Mouse (Mus musculus): ENCODE results near the gene Upk3a. TPM values are rescaled to one million over a fixed set of nuclear protein-coding genes. Genes with fewer than 3 reads are reported as not detected.

The Upk3a gene
- polyA plus RNA-seq, 1 experiment from 2014 or later, result 0.33 TPM

DNA sequence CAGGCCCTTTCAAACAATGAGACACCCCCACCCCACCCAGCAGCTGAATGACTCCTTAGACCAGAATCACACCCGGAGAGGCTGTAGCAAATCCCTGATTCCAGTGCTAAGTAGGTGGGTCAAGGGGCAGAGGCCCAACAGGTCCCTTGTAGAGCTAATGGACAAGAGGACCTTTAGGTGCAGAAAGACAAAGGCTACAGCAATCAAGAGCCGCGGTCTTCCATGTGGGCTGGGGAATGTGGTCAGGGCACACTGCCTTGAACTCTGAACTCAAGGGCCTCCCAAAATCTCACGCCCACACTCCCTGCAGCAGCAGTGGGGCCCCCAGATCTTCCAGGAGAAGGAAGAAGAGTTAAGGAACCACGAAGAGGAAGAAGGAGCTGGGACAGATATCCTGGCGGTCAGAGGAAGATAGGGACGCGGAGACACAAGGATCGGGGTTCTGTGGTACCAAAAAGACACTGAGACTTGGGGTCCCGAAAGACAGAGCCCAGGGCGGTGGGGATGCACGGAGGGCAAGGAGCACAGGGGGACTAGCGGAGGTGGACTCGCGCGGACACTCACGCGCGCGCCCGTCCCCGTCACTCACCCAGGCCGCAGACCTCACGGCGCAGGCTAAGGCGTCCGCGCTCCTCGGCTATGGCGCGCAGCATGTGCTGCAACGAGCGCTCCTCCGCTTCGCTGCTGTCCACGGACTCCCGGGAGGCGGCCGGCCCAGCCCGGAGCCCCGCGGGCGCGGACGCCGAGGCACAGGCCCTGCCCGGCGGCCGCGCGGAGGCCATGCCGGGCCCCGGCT, 29.7 kb upstream of the Upk3a start:
- H3K4me3 ChIP-seq, result peak overlapping the region; percentile 86
- H3K27me3 ChIP-seq, result peaks cover 8% of the 10 kb centered on the region
- peak; percentile 57 for ATAC-seq (ENCODE audit: low FRiP score, low read depth)
- H3K9me3 ChIP-seq, result no peaks in the 10 kb centered on the region
- H3K4me1 ChIP-seq, result peaks cover 34% of the 10 kb centered on the region
- peak overlapping the region; percentile 63; the same call in 1 of the 2 replicates for H3K27ac ChIP-seq (replicated peaks)
- H3K9ac ChIP-seq (replicated peaks), result peak overlapping the region; percentile 93
- under 1% methylated on average over 33 of the region's 53 CpGs for WGBS
- peak overlapping the region; percentile 70 for H3K4me2 ChIP-seq (replicated peaks)
- H3K36me3 ChIP-seq, result no peaks in the 10 kb centered on the region

DNA sequence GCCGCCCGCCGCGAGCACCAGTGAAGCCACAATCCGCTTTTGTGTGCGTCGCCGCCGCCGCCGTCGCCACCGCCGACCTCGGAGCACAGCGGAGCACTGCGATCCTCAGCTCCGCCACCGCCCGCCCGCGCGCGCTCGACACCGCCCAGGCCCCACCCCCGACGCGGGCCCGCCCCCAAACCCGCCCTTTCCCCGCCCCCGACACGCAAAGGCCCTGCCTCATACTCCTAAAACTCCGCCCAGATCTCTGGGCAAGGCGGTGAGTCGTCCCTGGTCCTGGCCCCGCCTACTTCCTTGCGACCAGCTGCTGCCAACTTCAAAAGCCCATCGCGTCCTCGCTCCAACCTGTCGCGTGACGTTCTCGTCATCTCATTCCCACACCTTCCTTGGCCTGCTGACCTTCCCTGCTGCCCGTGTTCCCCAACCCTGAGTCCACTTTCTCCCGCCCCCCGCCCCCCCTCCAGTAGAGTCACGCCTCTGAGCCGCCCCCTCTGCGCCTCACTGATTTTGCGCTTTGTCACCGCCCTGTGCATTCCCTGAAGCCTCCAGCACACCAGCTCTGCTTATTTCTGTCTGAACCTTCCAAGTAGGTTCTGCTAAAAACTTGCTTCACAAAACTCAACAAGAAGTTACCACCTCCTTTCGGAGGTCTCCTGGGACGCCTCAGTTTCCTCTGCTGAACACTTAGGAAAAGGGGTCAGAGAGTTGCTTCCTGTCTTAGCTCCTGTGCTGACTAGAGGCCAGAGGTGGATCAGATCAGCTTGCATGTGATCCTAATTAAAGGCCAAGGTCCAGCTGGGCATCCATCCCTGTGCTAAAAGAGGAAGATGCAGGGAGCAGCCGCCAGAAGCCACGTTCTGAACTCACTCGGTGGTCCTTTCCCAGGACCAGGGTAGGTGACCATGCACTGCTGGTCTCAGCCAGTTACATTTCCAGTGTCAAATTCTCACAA, 28.8 kb upstream of the Upk3a start, which contains the start of gene 5031439G07Rik:
Gene 5031439G07Rik, minus strand, starts transcription at position 678 of the 952 bp plus-strand sequence.
- H3K36me3 ChIP-seq, result no peaks in the 10 kb centered on the region
- H3K4me1 ChIP-seq, result peaks cover 34% of the 10 kb centered on the region
- H3K9ac ChIP-seq (replicated peaks), result peak within 1 kb of the TSS; percentile 93
- peaks cover 8% of the 10 kb centered on the region for H3K27me3 ChIP-seq
- peak within 1 kb of the TSS; percentile 86 for H3K4me3 ChIP-seq
- H3K4me2 ChIP-seq (replicated peaks), result peak within 1 kb of the TSS; percentile 70
- no peaks in the 10 kb centered on the region for H3K9me3 ChIP-seq
- ATAC-seq (ENCODE audit: low FRiP score, low read depth), result peak; percentile 88
- WGBS, result 2% methylated on average over 52 of the region's 59 CpGs
- H3K27ac ChIP-seq (replicated peaks), result peak within 1 kb of the TSS; percentile 63; the same call in 1 of the 2 replicates

DNA sequence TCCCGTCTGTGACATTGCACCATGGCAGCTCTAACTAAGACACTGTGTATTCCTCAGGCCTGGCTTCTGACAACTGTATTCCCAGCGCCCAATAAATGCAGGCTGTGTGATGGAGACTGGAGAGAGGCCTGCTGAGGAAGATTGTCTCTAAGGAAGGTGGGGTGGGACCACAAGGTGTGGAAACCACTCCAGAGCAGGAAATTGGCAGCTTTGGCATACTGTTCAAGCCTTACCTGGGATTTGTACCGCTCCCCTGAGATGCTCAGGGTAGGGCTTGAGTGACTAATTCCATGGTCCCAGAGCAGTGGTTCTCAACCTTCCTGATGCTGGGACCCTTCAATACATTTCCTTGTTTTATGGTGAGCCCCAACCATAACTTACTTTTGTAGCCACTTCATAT, 27.8 kb upstream of the Upk3a start:
- 67% methylated on average over 3 of the region's 3 CpGs for WGBS
- H3K4me3 ChIP-seq, result no peak overlapping the region
- H3K36me3 ChIP-seq, result no peaks in the 10 kb centered on the region
- no peak for ATAC-seq (ENCODE audit: low FRiP score, low read depth)
- no peak overlapping the region for H3K9ac ChIP-seq (replicated peaks)
- peaks cover 8% of the 10 kb centered on the region for H3K27me3 ChIP-seq
- no peak overlapping the region for H3K4me2 ChIP-seq (replicated peaks)
- H3K9me3 ChIP-seq, result no peaks in the 10 kb centered on the region
- H3K4me1 ChIP-seq, result peaks cover 34% of the 10 kb centered on the region
- H3K27ac ChIP-seq (replicated peaks), result no peak overlapping the region

DNA sequence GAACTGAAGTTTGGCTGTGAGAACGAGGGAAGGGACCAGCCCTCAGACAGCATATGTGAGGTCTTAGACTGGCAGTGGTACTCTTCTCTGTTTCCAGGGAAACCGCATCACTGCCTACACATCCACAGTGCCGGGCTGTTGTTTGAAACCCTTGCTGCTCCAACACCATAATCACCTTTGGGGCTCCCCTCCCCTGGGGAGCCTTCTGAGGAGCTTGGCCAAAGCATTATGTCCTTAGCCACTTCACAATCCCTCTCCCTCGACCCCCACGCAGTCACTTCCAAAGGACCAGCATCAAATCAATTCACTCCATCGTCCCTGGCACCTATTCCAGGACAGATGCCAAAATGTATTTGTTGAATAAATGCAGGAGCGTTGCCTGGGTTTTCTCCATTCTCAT, 27.2 kb upstream of the Upk3a start:
- H3K36me3 ChIP-seq, result no peaks in the 10 kb centered on the region
- H3K9me3 ChIP-seq, result no peaks in the 10 kb centered on the region
- no peak overlapping the region for H3K4me3 ChIP-seq
- WGBS, result 45% methylated on average over 7 of the region's 7 CpGs
- no peak for ATAC-seq (ENCODE audit: low FRiP score, low read depth)
- no peak overlapping the region for H3K4me2 ChIP-seq (replicated peaks)
- no peak overlapping the region; the same call in 1 of the 2 replicates for H3K9ac ChIP-seq (replicated peaks)
- peaks cover 8% of the 10 kb centered on the region for H3K27me3 ChIP-seq
- H3K4me1 ChIP-seq, result peaks cover 34% of the 10 kb centered on the region
- no peak overlapping the region for H3K27ac ChIP-seq (replicated peaks)

DNA sequence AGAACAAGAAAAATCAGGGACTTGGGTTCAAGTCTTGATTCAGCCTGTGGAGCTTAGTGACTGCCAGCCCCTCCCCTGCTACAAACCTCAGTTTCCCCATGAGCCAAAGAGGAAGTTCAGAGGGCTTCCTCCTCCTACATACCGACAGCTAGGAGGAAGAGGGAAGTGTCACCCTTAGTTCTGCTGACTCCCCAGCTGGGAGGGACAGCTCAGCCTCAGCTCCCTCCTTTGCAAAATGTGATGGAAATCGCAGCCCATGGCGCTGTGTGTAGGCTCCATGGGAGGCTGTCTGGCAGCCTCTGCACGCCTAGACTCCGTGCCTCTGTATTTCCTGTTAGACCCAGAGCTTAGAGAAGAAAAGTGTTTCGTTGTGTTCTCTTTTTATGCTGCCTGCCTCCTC, 22.4 kb upstream of the Upk3a start:
- Histone ChIP-seq H3K36me3 (no peaks in the 10 kb centered on the region), H3K4me1 (peaks cover 9% of the 10 kb centered on the region; the same call in 1 of the 2 replicates), H3K9ac (replicated peaks) (no peak overlapping the region), H3K9me3 (no peaks in the 10 kb centered on the region), H3K4me2 (replicated peaks) (no peak overlapping the region), H3K27ac (replicated peaks) (no peak overlapping the region), H3K4me3 (no peak overlapping the region), H3K27me3 (peaks cover 3% of the 10 kb centered on the region; the same call in 1 of the 2 replicates)
- no peak for ATAC-seq (ENCODE audit: low FRiP score, low read depth)
- 37% methylated on average over 6 of the region's 6 CpGs for WGBS

DNA sequence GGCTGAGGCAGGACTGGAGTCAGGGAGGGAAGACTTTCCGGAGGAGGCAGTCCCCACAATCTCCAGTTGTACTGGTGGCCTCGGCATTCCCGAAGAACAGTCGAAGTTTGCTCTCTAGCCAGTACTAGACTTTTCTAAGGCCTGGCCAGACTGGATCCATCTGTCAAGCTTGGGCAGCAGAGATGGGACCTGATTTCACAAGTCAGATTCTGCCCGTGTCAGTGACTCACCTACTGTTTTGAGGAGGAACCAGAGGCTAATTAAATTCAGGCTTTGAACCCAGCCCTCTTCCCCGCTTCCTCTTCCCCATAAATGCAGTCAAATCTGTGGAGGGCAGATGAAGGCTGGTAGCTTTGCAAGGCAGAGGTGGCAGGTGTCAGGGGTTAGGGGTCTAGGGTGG, 21.9 kb upstream of the Upk3a start:
- H3K27me3 ChIP-seq, result peaks cover 3% of the 10 kb centered on the region; the same call in 1 of the 2 replicates
- H3K4me3 ChIP-seq, result no peak overlapping the region
- H3K4me2 ChIP-seq (replicated peaks), result no peak overlapping the region
- peaks cover 6% of the 10 kb centered on the region; the same call in 1 of the 2 replicates for H3K4me1 ChIP-seq
- no peak overlapping the region for H3K9ac ChIP-seq (replicated peaks)
- no peak overlapping the region for H3K27ac ChIP-seq (replicated peaks)
- WGBS, result 47% methylated on average over 6 of the region's 6 CpGs
- H3K9me3 ChIP-seq, result no peaks in the 10 kb centered on the region
- no peak for ATAC-seq (ENCODE audit: low FRiP score, low read depth)
- no peaks in the 10 kb centered on the region for H3K36me3 ChIP-seq

DNA sequence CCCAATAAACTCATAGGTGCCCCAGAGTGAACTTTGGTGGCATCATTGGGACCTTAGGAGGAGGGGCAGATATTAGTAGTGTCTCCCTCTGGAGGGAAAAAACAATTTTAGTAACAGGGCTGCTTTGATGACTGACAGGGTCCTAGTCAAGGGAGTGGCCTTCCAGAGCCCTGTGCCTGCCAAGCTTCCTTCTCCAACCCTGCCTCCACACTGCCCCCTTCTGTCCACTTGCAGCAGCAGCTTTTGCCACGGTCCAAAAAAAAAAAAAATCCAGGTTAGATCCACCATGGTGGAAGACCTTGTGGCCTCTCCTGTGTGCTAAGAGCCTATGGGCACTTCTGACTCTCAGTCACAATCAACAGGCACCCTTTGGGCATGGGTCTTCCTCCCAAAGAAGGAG, 21.0 kb upstream of the Upk3a start:
- no peak for ATAC-seq (ENCODE audit: low FRiP score, low read depth)
- Histone ChIP-seq H3K4me2 (replicated peaks) (no peak overlapping the region), H3K27me3 (peaks cover 8% of the 10 kb centered on the region; the same call in 1 of the 2 replicates), H3K36me3 (no peaks in the 10 kb centered on the region), H3K4me1 (peaks cover 6% of the 10 kb centered on the region; the same call in 1 of the 2 replicates), H3K9ac (replicated peaks) (no peak overlapping the region), H3K4me3 (no peak overlapping the region), H3K27ac (replicated peaks) (no peak overlapping the region), H3K9me3 (no peaks in the 10 kb centered on the region)
- WGBS, result 0% methylated on average over 1 of the region's 1 CpGs

DNA sequence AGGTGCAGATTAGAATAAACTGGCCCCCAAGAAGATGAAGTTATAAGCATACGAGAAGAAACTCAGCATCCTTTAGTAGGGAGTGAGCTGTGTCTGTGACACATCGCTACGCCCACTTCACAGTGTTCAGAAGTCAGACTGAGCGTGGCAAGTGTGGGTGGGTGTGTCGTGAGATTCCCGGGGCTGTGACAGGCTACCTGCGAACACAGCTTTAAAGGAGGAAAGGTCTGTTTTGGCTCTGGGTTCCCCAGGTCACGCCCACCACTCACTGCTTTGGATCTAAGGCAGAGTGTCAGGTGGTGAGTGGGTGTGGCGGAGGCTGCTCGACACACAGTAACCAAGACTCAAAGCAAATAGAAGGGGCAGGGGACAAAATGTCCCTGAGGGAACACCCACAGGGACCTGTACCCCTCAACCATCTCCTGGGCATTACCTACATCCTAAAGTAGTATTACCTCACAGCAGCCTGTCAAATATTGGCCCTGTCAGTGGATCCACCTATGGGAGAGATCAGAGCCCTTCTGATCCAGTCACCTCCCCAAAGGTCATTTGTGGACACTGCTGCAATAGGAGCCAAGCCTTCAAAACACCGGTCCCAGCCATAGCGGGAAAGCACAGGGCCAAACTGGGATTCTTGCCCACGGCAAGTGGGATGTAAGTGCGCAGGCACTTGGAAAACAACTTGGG, 19.0 kb upstream of the Upk3a start:
- Histone ChIP-seq H3K4me3 (no peak overlapping the region), H3K27ac (replicated peaks) (no peak overlapping the region), H3K27me3 (peaks cover 25% of the 10 kb centered on the region), H3K4me2 (replicated peaks) (no peak overlapping the region), H3K4me1 (peaks cover 6% of the 10 kb centered on the region; the same call in 1 of the 2 replicates), H3K9me3 (no peaks in the 10 kb centered on the region), H3K36me3 (no peaks in the 10 kb centered on the region), H3K9ac (replicated peaks) (no peak overlapping the region)
- no peak for ATAC-seq (ENCODE audit: low FRiP score, low read depth)
- WGBS, result 81% methylated on average over 14 of the region's 14 CpGs

DNA sequence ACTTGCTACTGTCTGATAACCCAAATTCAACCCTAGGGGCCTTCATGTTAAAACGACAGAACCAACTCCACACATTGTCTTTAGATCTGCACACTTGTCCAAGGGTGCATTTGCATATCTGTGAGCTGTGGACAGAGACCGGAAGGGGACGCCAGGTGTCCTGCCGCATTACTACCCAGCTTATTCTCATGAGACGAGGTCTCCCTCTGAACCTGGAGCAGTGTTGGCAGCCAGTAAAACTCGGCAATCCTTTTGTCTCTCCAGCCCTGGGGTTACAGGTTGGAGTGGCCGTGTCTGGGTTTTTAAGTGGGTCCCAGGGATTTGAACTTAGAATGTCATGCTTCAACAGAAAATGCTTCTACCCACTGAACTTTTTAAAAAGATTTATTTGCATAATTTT, 17.0 kb upstream of the Upk3a start:
- no peak overlapping the region for H3K4me3 ChIP-seq
- peaks cover 25% of the 10 kb centered on the region for H3K27me3 ChIP-seq
- H3K9me3 ChIP-seq, result no peaks in the 10 kb centered on the region
- no peak overlapping the region for H3K9ac ChIP-seq (replicated peaks)
- peaks cover 6% of the 10 kb centered on the region; the same call in 1 of the 2 replicates for H3K4me1 ChIP-seq
- no peak for ATAC-seq (ENCODE audit: low FRiP score, low read depth)
- H3K27ac ChIP-seq (replicated peaks), result no peak overlapping the region
- no peaks in the 10 kb centered on the region for H3K36me3 ChIP-seq
- no peak overlapping the region for H3K4me2 ChIP-seq (replicated peaks)
- 70% methylated on average over 7 of the region's 7 CpGs for WGBS

DNA sequence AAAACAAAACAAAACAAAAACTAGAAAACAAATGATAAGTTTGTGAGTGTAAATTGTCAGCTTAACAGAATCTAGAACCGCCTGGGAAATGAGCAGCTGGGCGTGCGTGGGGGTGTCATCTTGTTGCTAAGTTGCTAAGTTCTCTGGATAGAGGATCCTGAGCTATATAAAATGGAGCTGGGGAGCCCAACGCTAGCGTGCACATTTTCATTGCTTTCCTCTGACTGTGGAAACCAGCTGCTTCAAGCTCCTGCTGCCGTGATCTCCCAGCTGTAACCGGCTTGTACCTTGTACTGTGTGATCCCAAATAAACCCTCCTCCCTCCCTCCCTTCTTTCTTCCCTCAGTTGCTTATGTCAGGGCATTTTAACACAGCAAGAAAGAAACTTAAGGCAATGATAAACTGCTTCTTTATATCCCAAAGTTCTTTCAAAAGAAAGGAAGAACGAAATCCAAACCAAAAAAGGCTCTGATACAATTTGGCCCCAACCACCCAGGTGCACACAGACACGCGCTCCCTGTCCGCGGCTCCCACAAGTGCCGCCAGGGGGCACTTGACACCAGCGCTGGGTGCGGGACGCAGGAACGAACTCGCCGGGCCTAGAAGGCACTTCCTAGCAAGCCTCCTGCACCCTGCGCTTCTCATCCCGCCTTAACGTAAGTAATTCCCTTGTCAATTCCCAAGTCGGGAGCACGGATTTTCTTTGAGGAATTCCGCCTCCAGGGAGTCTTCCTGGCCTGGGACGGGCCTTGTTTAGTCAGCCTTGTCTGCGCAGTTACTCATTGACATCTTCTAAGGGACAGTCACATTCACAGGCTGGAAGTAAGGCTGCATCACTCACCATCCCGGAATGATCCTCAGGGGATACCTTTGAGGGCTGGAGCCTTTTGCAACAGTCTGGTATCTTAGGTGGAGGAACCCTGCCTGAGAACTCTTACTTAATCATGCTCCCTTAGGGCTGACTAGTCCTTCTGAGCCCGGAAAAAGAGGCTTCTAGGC, 15.7 kb upstream of the Upk3a start:
- Histone ChIP-seq H3K4me1 (no peaks in the 10 kb centered on the region), H3K9ac (replicated peaks) (no peak overlapping the region), H3K27ac (replicated peaks) (no peak overlapping the region), H3K36me3 (no peaks in the 10 kb centered on the region), H3K4me3 (no peak overlapping the region), H3K9me3 (no peaks in the 10 kb centered on the region), H3K27me3 (peaks cover 25% of the 10 kb centered on the region), H3K4me2 (replicated peaks) (no peak overlapping the region)
- 18% methylated on average over 29 of the region's 29 CpGs for WGBS
- no peak for ATAC-seq (ENCODE audit: low FRiP score, low read depth)

Data from midbrain, embryonic 12.5 days (tissue).